Mouse (Mus musculus): ENCODE data around the gene Dnajc1. TPM values are rescaled to one million over a fixed set of nuclear protein-coding genes. Genes with fewer than 3 reads are reported as not detected.

The Dnajc1 gene
- polyA plus RNA-seq (2012; rRNA removed) = 21.5 and 44.4 TPM in 2 replicates

- peak; percentile 84 for DNase-seq
- Histone ChIP-seq H3K4me3 (replicated peaks; ENCODE audit: extremely low read depth, low read depth, low read length) (peak within 1 kb of the TSS; percentile 72), H3K4me1 (ENCODE audit: control insufficient read depth, insufficient read depth, low read length) (peaks cover 5% of the 10 kb centered on the region)
- WGBS = under 1% methylated on average over 66 of the region's 69 CpGs
- TF ChIP-seq CTCF (IDR thresholded peaks at IDR 0.05; ENCODE audit: insufficient read depth, low read length) (no peak), POLR2A (IDR thresholded peaks at IDR 0.05; ENCODE audit: borderline replicate concordance, extremely low read depth, low read depth, low read length) (peak; percentile 80)
Measured at GRCm38 (mm10) chr2:18392331-18393021, at the start of gene Dnajc1. Gene Dnajc1, minus strand, starts transcription at chr2:18392830.

DNA sequence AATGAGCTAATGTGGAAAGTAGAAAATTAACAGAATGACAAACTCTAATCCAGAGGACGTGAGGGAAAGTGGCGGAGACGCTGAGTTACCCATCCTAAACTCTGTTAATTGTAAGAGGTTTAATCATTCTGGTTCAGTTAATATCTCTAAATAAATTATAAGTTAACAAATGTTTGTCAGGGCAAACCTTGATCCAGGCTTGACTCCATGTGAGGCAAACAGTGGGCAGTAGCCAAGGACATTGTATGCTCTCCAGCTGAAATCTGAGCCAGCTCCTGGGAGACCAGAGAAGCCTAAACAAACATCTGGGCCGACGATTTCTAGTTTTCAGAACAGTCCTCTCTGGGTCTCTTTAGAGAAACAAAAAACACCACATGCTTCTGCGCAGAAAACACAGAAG, 49.2 kb upstream of the Dnajc1 start:
- no peaks in the 10 kb centered on the region for H3K4me1 ChIP-seq (ENCODE audit: control insufficient read depth, insufficient read depth, low read length)
- no peak for DNase-seq
- H3K4me3 ChIP-seq (replicated peaks; ENCODE audit: extremely low read depth, low read depth, low read length) = no peak overlapping the region
- TF ChIP-seq POLR2A (IDR thresholded peaks at IDR 0.05; ENCODE audit: borderline replicate concordance, extremely low read depth, low read depth, low read length) = no peak
- TF ChIP-seq CTCF (IDR thresholded peaks at IDR 0.05; ENCODE audit: insufficient read depth, low read length) = no peak
- 41% methylated on average over 6 of the region's 6 CpGs for WGBS

DNA sequence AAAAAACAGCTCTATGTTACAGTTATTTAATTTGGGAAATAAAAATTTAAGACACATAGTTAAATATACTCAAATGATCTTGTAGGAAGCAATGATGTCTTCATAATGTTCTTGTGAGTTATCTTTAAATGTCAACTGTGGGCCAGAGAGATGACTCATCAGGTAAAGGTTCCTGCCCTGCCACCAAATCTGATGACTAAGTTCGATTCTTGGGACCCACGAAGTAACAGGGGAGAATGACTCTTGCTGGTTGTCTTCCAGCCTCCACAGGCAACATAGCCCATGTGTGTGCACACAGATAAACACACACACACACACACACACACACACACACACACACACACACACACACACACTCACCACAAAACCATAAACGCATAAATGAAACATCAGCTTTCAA, 22.6 kb upstream of the Dnajc1 start:
- no peak for DNase-seq
- Histone ChIP-seq H3K4me3 (replicated peaks; ENCODE audit: extremely low read depth, low read depth, low read length) (no peak overlapping the region), H3K4me1 (ENCODE audit: control insufficient read depth, insufficient read depth, low read length) (no peaks in the 10 kb centered on the region)
- TF ChIP-seq POLR2A (IDR thresholded peaks at IDR 0.05; ENCODE audit: borderline replicate concordance, extremely low read depth, low read depth, low read length) (no peak), CTCF (IDR thresholded peaks at IDR 0.05; ENCODE audit: insufficient read depth, low read length) (no peak)
- WGBS = 76% methylated on average over 3 of the region's 3 CpGs

- no peaks in the 10 kb centered on the region for H3K4me1 ChIP-seq (ENCODE audit: control insufficient read depth, insufficient read depth, low read length)
- H3K4me3 ChIP-seq (replicated peaks; ENCODE audit: extremely low read depth, low read depth, low read length) = no peak overlapping the region
- no peak for DNase-seq
- 77% methylated on average over 1 of the region's 1 CpGs for WGBS
- no peak for TF ChIP-seq CTCF (IDR thresholded peaks at IDR 0.05; ENCODE audit: insufficient read depth, low read length)
- no peak for TF ChIP-seq POLR2A (IDR thresholded peaks at IDR 0.05; ENCODE audit: borderline replicate concordance, extremely low read depth, low read depth, low read length)
Measured at GRCm38 (mm10) chr2:18403679-18404078, 11.0 kb upstream of the Dnajc1 start.

DNA sequence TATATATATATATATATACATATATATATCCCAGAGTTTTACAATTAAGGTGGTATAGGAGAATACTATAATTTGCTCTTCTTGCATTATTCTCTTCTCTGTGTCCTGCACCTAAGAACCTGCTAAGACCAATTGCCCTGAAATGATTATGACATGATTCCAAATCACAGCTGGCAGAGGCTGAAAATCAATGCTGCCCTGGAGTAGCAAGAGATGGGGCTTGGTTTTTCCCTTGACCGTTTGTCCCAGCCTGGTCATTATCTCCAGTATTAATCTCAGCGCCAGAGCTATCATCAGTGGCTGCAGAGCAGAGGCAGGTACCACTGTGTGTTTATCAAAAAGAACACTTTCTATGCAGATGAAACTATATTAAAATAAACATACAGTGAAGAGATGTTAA, 9.1 kb upstream of the Dnajc1 start:
- TF ChIP-seq POLR2A (IDR thresholded peaks at IDR 0.05; ENCODE audit: borderline replicate concordance, extremely low read depth, low read depth, low read length) (no peak), CTCF (IDR thresholded peaks at IDR 0.05; ENCODE audit: insufficient read depth, low read length) (no peak)
- 76% methylated on average over 2 of the region's 2 CpGs for WGBS
- DNase-seq = no peak
- no peaks in the 10 kb centered on the region for H3K4me1 ChIP-seq (ENCODE audit: control insufficient read depth, insufficient read depth, low read length)
- no peak overlapping the region for H3K4me3 ChIP-seq (replicated peaks; ENCODE audit: extremely low read depth, low read depth, low read length)

DNA sequence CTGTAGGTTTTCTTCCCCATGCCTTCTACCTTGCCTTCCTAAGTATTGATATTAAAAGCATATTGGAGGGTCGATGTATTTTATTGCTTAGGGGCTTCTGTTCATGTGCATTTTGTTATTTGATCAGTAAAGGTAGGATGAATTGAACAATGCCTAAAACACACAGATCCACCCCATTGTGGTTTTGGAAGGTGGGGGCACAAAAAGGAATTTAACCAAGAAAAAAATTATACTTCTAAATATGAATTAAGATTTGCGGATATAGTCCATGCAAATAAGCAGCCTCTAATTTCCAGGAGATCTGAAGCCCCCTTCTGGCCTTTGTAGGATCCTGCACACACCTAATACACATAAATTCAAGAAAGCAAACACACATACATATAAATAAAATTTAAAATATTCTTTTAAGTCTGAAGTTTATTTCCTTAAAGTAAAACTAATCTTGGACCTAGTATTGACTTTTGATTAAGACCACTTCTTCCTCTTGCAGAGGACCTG, 441 bp upstream of the Dnajc1 start:
- no peak for DNase-seq
- 59% methylated on average over 2 of the region's 2 CpGs for WGBS

DNA sequence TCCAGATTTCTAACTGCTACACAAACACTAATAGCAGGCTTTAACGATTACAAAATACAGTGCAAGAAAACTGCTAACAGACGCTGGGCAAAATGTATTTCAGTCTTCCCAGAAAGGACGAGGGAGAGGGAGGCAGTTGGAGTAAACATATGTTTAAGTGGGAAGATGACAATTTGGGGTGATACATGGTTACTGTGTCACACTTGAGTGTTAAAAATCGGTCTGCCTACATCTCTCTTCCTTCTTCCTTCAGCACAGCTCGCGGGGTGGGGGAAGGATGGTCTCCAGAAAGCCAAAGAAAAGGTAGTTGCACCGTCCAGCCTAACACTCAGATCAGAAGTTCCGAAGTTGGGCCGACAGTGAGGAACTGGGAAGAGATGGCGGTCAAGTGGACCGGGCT, 769 bp downstream of the Dnajc1 start:
- TF ChIP-seq CTCF (IDR thresholded peaks at IDR 0.05; ENCODE audit: insufficient read depth, low read length) (no peak), POLR2A (IDR thresholded peaks at IDR 0.05; ENCODE audit: borderline replicate concordance, extremely low read depth, low read depth, low read length) (no peak)
- Histone ChIP-seq H3K4me3 (replicated peaks; ENCODE audit: extremely low read depth, low read depth, low read length) (peak overlapping the region; percentile 72), H3K4me1 (ENCODE audit: control insufficient read depth, insufficient read depth, low read length) (peaks cover 9% of the 10 kb centered on the region)
- no peak for DNase-seq
- WGBS = 1% methylated on average over 11 of the region's 11 CpGs

More for the DNA sequence above, 441 bp upstream of the Dnajc1 start:
- TF ChIP-seq CTCF (IDR thresholded peaks at IDR 0.05; ENCODE audit: insufficient read depth, low read length) (no peak), POLR2A (IDR thresholded peaks at IDR 0.05; ENCODE audit: borderline replicate concordance, extremely low read depth, low read depth, low read length) (no peak)
- H3K4me1 ChIP-seq (ENCODE audit: control insufficient read depth, insufficient read depth, low read length) = peaks cover 4% of the 10 kb centered on the region
- peak overlapping the region; percentile 72 for H3K4me3 ChIP-seq (replicated peaks; ENCODE audit: extremely low read depth, low read depth, low read length)

DNA sequence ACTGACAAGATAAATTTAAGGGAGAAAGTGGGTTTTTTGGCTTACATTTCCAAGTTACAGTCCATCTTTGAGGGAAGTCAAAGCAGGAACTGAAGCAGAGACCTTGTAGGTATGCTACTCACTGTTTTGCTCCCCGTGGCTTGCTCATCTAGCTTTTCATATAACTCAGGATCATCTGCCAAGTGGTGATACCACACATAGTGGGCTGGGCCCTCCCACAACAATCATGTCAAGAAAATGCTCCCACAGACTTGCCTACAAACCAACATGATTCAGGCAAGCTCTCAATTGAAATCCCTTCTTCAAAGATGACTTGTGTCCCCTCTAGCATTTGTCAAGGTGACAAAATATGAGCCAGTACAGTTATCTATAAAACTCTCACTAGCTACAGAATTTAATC, 3.0 kb downstream of the Dnajc1 start:
- TF ChIP-seq POLR2A (IDR thresholded peaks at IDR 0.05; ENCODE audit: borderline replicate concordance, extremely low read depth, low read depth, low read length) = no peak
- TF ChIP-seq CTCF (IDR thresholded peaks at IDR 0.05; ENCODE audit: insufficient read depth, low read length) = no peak
- Histone ChIP-seq H3K4me3 (replicated peaks; ENCODE audit: extremely low read depth, low read depth, low read length) (no peak overlapping the region), H3K4me1 (ENCODE audit: control insufficient read depth, insufficient read depth, low read length) (peaks cover 9% of the 10 kb centered on the region)
- WGBS = 67% methylated on average over 1 of the region's 1 CpGs
- DNase-seq = no peak

GRCm38 (mm10) chr2:18381662-18382061, 11.0 kb downstream of the Dnajc1 start:
- DNase-seq = no peak
- no peaks in the 10 kb centered on the region for H3K4me1 ChIP-seq (ENCODE audit: control insufficient read depth, insufficient read depth, low read length)
- TF ChIP-seq POLR2A (IDR thresholded peaks at IDR 0.05; ENCODE audit: borderline replicate concordance, extremely low read depth, low read depth, low read length) (no peak), CTCF (IDR thresholded peaks at IDR 0.05; ENCODE audit: insufficient read depth, low read length) (no peak)
- no peak overlapping the region for H3K4me3 ChIP-seq (replicated peaks; ENCODE audit: extremely low read depth, low read depth, low read length)

Measured in lung, adult 2 months (tissue).